Mouse (Mus musculus): ENCODE data around the gene Acss2.
A peak's percentile ranks its signal among the peaks of the same experiment; 100 is the strongest.
"Not testable (repeated sequence)": the region's sequence is repeated elsewhere in the genome, so short reads cannot be mapped to it uniquely, and the experiment has no call there.

The Acss2 gene

GRCm38 (mm10) chr2:155538463-155539057, 20.8 kb downstream of the Acss2 start:
- not testable (repeated sequence) for DNase-seq (ENCODE audit: low spot score in 2 of 2)

GRCm38 (mm10) chr2:155539696-155540095, 21.9 kb downstream of the Acss2 start:
- no peak for DNase-seq (ENCODE audit: low spot score in 2 of 2)

DNA sequence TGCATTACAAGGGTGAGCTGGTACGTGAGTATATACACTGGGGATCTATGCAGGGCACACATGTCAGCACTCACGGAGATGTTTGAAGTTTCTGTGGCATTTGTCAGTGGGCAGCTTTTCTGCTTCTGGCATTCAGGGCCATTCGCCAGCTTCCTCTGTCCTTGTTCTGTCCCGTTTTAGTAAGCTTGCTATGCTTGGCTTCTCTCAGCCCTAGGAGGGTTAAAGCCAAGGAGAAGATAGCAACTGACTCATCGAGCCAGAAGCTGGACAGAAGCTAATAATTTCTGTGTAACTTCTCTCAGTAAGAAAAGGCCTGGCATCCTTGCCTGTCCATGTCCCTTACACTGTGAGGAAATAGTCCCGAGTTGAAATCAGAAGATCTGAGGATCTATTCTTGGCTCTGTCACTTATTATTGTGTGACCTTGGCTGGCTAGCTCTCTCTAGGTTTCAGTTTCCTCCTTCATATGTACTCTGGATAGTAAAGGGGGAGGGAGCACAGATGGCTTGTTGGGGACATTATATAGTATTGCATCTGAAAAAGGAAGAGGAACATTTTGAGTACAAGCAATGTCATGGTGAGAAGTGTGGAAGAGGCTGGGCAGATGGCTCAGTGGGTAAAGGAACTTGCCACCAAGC, 23.2 kb downstream of the Acss2 start:
- no peak for DNase-seq (ENCODE audit: low spot score in 2 of 2)

- DNase-seq (ENCODE audit: low spot score in 2 of 2) = no peak
These were observed 29.2 kb downstream of the Acss2 start for GRCm38 (mm10) chr2:155546955-155547354.

- no peak for DNase-seq (ENCODE audit: low spot score in 2 of 2)
These were observed 34.6 kb downstream of the Acss2 start for GRCm38 (mm10) chr2:155552336-155552735.

GRCm38 (mm10) chr2:155552949-155553354, 35.2 kb downstream of the Acss2 start:
- DNase-seq (ENCODE audit: low spot score in 2 of 2) = no peak

DNA sequence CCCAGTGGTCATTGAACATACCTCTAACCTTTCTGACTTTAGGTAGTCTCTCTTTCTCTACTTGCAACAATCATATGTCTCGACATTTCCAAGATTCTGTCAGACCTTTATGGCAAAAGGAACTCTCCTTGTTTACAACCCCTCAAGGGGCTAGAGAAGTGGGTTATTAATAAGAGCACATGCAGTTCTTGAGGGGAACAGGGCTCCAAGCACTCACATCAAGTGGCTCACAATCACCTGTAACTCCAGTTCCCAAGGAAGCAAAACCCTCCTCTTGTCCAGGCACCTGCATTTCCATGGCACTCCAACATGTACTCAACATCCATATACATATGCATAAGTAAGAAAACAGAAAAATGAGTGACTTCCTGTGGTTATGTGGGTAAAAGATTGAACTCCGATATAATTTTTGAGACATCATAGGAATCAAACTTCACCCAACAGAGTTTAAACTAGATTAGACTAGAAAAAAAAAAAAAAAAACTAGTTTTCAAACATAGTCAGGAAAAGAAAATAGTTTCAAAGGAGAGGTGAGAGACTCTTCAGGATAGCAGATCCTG, 36.8 kb downstream of the Acss2 start:
- DNase-seq (ENCODE audit: low spot score in 2 of 2) = no peak

GRCm38 (mm10) chr2:155562209-155562608, 44.5 kb downstream of the Acss2 start:
- no peak for DNase-seq (ENCODE audit: low spot score in 2 of 2)

- no peak for DNase-seq (ENCODE audit: low spot score in 2 of 2)
These were observed 45.2 kb downstream of the Acss2 start for GRCm38 (mm10) chr2:155562934-155563333.

DNA sequence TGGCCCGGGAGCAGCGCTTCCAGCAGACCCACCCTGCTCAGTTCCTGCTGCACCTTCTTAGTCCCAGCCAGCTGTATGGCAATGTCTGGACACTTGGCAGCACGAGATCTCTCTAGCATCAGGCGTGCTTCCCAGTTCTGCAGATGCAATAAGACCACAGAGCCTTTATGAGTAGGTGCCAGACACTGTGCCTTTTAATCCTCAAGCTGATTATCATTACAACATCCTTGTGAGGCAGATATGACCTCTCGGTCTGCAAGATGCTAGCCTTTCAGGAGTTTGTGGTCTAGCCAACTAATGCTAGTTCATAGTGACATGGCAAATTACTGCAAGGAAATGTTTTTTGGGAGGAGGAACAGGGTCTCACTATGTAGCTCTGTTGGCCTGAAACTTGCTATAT, 50.0 kb downstream of the Acss2 start:
- no peak for DNase-seq (ENCODE audit: low spot score in 2 of 2)

- DNase-seq (ENCODE audit: low spot score in 2 of 2) = no peak
These were observed 51.6 kb downstream of the Acss2 start for GRCm38 (mm10) chr2:155569223-155569807.

DNA sequence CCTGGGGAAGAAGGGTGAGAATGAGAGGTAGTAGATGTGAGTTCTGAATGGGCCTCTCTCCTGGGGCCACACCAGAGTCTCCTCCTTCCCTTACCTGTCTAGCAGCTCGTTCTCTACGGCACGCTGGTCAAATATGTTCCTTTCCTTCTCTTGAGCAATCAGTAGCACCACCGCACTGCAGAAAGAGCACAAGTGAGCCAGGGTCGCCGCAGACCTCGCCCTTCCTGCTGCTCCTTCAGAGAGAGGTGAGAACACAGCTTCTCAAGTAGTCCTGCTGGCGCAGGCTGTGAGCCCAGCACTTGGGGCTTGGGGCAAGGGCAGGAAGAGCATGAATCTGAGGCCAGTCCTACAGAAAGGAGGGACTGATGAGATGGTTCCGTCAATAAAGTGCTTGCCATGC, 55.3 kb downstream of the Acss2 start:
- no peak for DNase-seq (ENCODE audit: low spot score in 2 of 2)

GRCm38 (mm10) chr2:155573996-155574395, 56.2 kb downstream of the Acss2 start:
- no peak for DNase-seq (ENCODE audit: low spot score in 2 of 2)

- no peak for DNase-seq (ENCODE audit: low spot score in 2 of 2)
These were observed 57.0 kb downstream of the Acss2 start for GRCm38 (mm10) chr2:155574700-155575099.

- no peak for DNase-seq (ENCODE audit: low spot score in 2 of 2)
These were observed 58.9 kb downstream of the Acss2 start for GRCm38 (mm10) chr2:155576656-155577055.

DNA sequence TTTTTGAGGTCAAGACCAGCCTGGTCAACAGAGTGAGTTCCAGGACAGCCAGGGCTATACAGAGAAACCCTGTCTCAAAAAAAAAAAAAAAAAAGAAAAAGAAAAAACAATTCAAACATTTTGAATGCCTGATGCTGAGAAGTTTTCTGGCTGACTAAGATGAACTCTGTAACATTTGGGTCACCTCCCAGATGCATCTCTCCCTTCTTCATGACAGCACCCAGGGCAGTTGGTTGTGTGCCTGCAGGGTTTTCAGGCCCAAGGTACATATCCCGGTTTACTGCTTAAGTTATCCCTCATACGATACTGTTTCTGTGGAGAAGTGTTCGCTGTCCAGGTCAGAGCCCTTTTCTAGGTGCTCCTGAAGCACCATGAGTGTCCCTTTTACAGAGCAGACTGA, 62.6 kb downstream of the Acss2 start:
- no peak for DNase-seq (ENCODE audit: low spot score in 2 of 2)

DNA sequence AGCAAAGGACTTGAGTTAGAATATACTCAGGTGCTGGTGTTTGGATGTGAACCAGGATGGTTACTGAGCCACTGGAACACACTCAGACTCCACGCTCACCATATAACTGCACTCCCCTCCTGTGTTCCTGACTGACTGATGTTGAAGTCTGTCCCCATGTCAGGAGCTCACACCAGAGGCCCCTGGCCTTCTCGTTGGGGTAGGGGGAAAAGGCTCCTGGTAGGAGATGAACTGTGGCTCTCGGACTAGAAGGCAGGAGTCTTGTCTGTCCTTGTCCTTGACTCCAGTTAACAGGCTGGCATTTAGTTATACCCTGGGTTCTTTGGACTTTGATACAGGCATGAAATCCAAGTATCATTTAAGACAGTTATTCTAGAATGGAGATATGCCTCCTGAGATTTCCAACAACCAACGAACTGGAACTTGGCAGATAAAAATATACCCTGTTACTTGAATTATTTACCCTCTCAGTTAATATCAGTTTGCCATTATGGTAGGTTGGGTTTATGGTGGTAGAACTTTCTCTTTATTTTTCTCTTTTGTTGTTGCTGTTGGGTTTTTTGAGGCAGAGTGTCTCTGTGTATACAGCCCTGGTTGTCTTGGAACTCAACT, 64.7 kb downstream of the Acss2 start:
- no peak for DNase-seq (ENCODE audit: low spot score in 2 of 2)

DNA sequence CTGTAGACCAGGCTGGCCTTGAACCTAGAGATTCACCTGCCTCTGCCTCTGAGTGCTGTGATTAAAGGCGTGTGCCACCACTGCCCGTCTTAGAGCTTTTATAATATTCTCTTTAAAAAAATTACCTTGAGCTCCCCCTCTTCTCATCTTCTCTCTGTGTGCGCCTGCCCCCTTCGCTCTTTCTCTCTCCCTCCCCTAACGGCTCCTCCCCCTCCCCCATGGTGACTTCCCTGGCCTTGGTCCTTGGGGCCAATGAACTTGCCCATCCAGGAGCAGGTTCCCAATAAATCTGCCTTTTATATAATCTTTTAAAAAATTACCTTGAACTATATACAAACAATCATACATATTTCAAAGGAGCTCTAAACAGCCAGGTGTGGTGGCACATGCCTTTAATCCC, 65.2 kb downstream of the Acss2 start:
- DNase-seq (ENCODE audit: low spot score in 2 of 2) = no peak

GRCm38 (mm10) chr2:155583927-155584530, 66.3 kb downstream of the Acss2 start:
- peak in 1 of 2 experiments; percentile 15 for DNase-seq (ENCODE audit: low spot score in 2 of 2)

- no peak for DNase-seq (ENCODE audit: low spot score in 2 of 2)
These were observed 67.3 kb downstream of the Acss2 start for GRCm38 (mm10) chr2:155585082-155585481.

DNA sequence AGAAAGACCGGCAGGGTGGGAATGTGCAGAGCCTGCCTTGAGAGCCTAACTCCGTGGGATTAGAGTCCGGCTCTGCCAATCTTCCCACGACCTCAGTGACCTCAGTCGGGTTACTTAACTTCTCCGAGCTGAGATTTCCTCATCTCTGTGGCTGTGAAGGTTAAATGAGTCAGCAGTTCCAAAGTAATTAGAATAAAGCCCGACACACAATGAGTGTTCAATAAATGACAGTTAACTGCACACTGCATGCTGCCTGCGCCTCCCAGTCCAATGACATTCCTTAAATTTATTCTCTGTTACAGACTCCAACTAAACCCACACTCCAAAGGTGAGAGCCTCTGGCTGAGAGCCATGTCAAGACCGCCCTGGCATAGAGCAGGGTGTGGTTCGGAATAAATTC, 67.7 kb downstream of the Acss2 start:
- DNase-seq (ENCODE audit: low spot score in 2 of 2) = no peak

- no peak for DNase-seq (ENCODE audit: low spot score in 2 of 2)
These were observed 70.4 kb downstream of the Acss2 start for GRCm38 (mm10) chr2:155588136-155588535.

Measured in spleen, postnatal 14 days (tissue).